Mouse (Mus musculus) kidney, adult 18-20 months (tissue): ENCODE data around the gene Vmn1r1.
"Not testable (repeated sequence)": the region's sequence is repeated elsewhere in the genome, so short reads cannot be mapped to it uniquely, and the experiment has no call there.

Experiments
- DNase-seq: peaks from one replicate; pipeline ENCODE4 v3.0.0; 2021

Gene Vmn1r1

DNA sequence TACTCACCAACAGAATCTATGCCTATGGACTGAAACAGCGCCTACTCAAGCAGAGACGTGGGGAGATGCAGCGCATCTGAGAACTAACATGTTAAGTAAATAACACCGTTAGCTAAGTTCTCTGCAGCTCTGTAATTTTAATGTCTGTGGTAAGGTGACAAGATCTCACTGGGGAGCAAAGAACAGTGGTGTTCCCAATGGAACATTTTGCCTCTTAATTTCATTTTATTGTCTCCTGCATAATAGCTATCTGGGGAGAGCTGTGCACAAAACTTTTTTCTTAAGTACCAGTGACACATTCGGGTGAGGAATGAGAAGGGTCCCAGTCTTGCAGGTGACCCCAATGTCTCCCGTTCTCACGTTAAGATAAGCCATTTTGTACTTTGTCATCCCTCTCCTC, at the start of gene Vmn1r1:
Vmn1r1 (minus strand) TSS at position 101 of the 400 bp plus-strand sequence.
- DNase-seq, result no peak

- no peak for DNase-seq
These were observed 46.0 kb upstream of the Vmn1r1 start for GRCm38 (mm10) chr1:182210322-182210721.

- no peak for DNase-seq
These were observed 28.3 kb upstream of the Vmn1r1 start for GRCm38 (mm10) chr1:182192581-182192980.

GRCm38 (mm10) chr1:182191816-182192545, 27.7 kb upstream of the Vmn1r1 start:
- DNase-seq, result peak; percentile 11

- no peak for DNase-seq
These were observed 26.9 kb upstream of the Vmn1r1 start for GRCm38 (mm10) chr1:182191181-182191580.

GRCm38 (mm10) chr1:182189669-182190440, 25.6 kb upstream of the Vmn1r1 start:
- DNase-seq, result no peak

- not testable (repeated sequence) for DNase-seq
These were observed 18.2 kb upstream of the Vmn1r1 start for GRCm38 (mm10) chr1:182182449-182182848.

GRCm38 (mm10) chr1:182181456-182182305, 17.4 kb upstream of the Vmn1r1 start:
- no peak for DNase-seq

GRCm38 (mm10) chr1:182176985-182177384, 12.7 kb upstream of the Vmn1r1 start:
- not testable (repeated sequence) for DNase-seq

DNA sequence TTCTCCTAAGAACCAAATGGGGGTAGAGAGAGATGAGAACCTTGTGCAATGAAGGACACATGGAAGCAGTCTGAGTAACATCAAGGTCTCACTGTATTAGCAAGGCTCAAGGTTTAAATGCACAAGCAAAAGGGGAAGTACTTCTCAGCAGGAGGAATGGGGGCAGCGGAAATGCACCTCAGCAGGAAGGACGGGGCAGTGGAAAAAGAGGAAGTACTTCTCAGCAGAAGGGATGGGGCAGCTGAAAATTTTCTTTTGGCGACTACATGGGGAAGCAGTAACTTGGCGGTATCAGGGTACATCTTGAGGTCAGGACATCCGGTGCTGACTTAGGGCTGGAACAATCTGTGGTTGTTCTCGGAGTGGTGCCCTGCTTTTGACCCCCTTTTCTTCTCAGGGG, 5.9 kb upstream of the Vmn1r1 start:
- DNase-seq, result not testable (repeated sequence)

DNA sequence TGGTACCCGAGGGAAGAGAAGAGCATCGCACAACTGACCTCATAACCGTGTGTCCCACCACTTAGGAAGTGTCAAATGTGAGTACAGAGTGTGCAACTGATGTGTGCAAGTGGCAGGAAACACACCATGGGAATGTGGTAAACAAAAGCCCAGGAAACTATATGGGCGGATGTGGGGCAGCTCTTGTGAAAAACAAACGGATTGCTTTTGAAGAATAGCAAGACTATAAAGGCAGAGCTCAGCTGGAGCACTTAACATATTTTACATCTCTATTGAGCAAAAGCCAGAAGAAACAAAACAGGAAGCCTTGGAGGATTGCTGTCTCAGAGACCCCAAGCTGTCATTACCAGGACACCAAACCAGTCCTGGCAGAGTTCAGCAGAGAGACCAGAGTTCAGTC, 1.3 kb downstream of the Vmn1r1 start:
- DNase-seq, result no peak

- DNase-seq, result no peak
These were observed 4.7 kb downstream of the Vmn1r1 start for GRCm38 (mm10) chr1:182159575-182159974.

GRCm38 (mm10) chr1:182157734-182158133, 6.6 kb downstream of the Vmn1r1 start:
- DNase-seq, result no peak

DNA sequence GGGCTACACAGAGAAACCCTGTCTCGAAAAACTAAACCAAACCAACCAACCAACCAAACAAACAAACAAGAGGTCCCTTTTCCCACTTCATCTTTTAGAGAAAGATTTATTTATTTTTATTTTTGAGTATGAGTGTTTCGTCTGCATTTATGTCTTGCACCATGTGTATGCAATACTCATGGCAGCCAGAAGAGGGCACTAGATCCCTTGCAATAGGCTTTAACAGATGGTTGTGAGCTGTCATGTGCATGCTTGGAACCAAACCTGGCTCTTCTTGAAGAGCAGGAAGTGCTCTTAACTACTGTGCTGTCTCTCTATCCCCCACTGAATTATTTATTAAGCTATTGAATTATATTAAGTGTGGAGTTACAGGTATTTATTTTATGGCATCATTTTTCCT, 14.3 kb downstream of the Vmn1r1 start:
- no peak for DNase-seq

DNA sequence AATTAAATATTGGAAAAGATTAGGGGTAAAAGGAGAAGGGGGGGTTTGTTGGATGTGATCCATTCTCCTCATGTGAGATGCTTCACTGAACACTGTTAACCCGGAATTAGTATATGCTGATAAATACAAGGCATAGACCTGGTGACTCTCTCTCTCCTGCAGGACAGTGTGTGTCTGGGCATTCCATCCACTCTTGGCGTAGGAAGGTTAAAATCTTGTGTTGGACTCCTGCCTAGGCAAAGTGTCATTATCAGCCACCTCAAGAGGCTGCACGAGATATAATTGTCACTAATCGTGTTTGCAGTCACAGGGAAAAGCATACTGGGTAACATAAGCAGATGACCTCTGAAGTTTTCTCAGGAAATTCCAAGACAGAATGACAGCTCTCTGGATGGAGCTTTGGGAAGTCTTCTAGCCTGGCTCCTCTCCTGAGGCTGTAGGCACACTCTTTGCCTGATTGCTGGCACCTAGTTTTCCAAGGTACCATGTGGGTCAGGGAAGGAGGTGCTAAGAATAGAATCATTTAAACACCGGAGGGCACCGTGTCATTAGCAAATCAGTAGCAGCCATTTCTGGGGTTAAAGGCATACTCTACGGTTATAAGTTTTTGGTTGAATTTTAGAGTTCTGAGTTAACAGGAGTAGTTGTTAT, 15.3 kb downstream of the Vmn1r1 start:
- no peak for DNase-seq

DNA sequence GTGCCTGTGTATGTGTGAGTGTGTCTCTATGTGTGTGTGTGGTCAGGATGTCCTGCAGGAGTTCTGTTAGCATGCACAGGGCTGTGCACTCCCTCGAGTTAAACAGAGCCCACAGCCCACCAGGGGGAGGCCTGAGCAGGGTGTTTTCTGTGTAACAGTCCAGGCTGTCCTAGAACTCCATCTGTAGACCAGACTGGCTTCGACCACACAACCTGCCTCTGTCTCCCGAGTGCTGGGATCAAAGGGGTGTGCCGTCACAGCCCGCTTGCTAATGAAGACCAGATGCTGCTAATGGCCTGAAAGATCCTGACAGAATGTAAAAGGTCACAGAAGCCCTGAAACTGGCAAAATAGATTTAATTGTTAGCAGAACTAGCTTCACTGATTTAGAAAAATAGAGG, 18.7 kb downstream of the Vmn1r1 start:
- DNase-seq, result no peak

GRCm38 (mm10) chr1:182143288-182143687, 21.0 kb downstream of the Vmn1r1 start:
- no peak for DNase-seq

- no peak for DNase-seq
These were observed 21.6 kb downstream of the Vmn1r1 start for GRCm38 (mm10) chr1:182142725-182143124.

GRCm38 (mm10) chr1:182140370-182140769, 23.9 kb downstream of the Vmn1r1 start:
- peak; percentile 84 for DNase-seq

- peak; percentile 8 for DNase-seq
These were observed 24.3 kb downstream of the Vmn1r1 start for GRCm38 (mm10) chr1:182139937-182140336.

GRCm38 (mm10) chr1:182138172-182138571, 26.1 kb downstream of the Vmn1r1 start:
- DNase-seq, result no peak

DNA sequence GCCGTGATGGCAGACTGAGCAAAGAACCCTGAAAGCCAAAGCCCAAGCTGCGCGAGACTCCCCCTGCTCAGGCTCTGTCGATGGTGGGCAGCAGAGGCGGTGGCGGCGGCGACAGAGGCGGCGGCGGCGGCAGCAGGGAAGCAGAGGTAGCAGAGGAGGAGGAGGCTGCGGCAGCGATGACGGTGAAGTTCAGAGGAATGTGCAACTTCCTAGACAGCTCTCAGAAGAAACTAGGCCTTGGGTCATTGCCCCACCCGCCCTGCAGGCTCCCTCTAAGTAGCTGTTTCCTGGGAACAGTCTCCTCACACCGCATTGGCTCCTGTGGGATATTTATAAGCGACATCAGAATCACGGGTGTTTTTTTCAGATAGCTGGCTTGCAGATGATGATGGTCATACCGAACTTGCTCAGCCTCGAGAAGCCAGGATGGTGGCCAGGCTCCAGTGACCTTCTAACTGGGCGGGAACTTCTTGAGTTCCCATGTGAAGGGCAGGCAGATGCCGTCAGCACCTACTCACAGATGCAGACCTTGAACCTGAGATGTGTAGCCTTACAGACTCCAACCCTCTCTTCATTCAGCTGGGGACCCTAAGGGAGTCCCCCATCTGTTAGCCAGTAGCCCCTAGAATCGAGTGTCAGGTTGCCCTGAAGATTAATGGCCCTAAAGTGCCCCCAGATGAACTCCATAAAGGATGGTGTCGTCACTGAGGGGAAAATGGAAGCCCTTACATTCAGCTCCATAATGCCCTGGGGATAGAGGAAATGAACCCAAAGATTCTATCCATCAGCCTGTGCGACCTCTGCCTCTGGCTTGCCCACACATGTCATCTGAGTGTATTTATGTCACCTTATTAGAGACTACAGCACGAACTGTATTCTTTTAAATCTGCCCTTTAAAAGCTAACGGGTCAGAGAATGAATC, 26.8 kb downstream of the Vmn1r1 start:
- DNase-seq, result no peak
